Mouse (Mus musculus): ENCODE data around the gene Ccni. TPM values are rescaled to one million over a fixed set of nuclear protein-coding genes. Genes with fewer than 3 reads are reported as not detected.

Gene Ccni
- 5.8 and 8.2 TPM in 2 replicates for polyA plus RNA-seq (2012)

DNA sequence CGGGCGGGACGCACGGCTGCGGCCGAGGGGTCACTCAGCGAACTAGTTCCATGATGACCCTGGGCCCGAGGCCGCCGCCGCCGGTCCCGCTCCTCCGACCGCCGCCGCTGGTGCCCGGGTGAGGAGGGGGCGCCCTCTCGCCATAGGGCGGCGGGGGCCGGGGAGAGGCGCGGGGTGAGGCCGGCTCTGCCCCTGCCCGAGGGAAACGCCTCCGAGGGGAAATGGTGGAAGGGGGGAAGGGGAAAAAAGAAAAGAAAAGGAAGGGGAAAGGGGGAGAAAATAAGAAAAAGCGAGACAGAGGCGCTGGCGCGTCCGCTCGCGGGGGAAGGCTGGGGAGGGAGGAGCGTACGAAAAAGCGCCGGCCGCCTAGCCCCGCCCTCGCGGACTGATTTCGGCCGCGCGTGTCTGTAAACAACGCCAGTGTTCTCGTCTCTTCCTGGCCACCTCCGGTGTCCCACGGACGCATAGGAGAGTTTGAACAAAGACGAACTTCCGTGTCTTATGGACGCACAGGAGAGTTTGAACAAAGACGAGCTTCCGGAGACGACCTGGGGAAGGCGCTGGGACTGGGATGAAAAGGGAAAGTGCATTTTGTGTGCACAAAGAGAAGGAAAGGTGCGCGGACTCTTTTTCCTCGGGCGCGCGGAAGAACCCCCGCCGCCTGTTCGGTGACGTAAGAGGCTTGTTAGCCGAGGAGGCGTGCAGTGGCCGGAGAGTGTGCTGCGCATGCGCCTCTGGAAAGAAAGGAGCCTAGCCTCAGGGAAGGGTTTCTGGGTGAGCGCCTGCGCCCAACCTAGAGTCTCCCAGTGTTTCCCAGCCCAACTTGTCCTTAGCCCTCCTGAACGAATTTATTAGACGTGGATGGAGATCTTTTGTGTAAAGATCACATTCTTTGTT is at the start of gene Ccni, which contains the start of gene 2010109A12Rik:
Ccni (minus strand) TSS at position 387 of the 897 bp plus-strand sequence.
2010109A12Rik (plus strand) TSS at position 410 of the 897 bp plus-strand sequence.
- TF ChIP-seq TAL1 (IDR thresholded peaks at IDR 0.05; ENCODE audit: low read length) (no peak), GATA1 (IDR thresholded peaks at IDR 0.05; ENCODE audit: low read length) (no peak)
- H3K9me3 ChIP-seq (ENCODE audit: control insufficient read depth, low read length) = no peaks in the 10 kb centered on the region
- H3K4me1 ChIP-seq (ENCODE audit: control insufficient read depth) = peaks cover 29% of the 10 kb centered on the region
- peaks cover 16% of the 10 kb centered on the region for H3K36me3 ChIP-seq (ENCODE audit: control insufficient read depth)
- no peaks in the 10 kb centered on the region for H3K27me3 ChIP-seq (ENCODE audit: control insufficient read depth)
- H3K4me3 ChIP-seq (replicated peaks) = peak within 1 kb of the TSS; percentile 87

DNA sequence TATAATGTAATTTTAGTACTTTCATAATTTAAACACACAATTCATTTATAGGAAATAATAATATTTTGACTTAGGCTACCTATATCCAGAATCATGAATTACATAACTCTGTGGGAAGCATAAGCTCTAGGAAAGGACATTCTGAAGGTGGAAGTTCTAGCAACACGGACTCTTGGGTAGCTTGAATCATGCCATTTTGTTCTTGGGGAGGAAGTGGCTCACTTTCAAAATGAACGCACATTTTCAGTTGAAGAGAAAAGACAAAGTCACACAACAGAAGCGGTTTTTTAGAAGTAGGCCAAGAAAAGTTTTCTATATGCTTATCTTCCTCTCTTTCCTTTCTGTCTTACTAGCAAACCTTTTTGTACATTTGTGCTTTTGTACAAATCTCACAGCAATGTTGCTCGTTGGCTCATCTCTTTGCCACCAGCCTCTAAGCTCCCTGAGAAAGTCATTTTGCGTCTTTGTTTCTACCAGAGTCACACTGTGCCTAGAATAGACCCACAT is 49.5 kb upstream of the Ccni start:
- H3K9me3 ChIP-seq (ENCODE audit: control insufficient read depth, low read length) = no peaks in the 10 kb centered on the region
- no peaks in the 10 kb centered on the region for H3K4me1 ChIP-seq (ENCODE audit: control insufficient read depth)
- H3K4me3 ChIP-seq (replicated peaks) = no peak overlapping the region
- TF ChIP-seq GATA1 (IDR thresholded peaks at IDR 0.05; ENCODE audit: low read length) (no peak), TAL1 (IDR thresholded peaks at IDR 0.05; ENCODE audit: low read length) (no peak)
- H3K36me3 ChIP-seq (ENCODE audit: control insufficient read depth) = no peaks in the 10 kb centered on the region
- no peaks in the 10 kb centered on the region for H3K27me3 ChIP-seq (ENCODE audit: control insufficient read depth)

DNA sequence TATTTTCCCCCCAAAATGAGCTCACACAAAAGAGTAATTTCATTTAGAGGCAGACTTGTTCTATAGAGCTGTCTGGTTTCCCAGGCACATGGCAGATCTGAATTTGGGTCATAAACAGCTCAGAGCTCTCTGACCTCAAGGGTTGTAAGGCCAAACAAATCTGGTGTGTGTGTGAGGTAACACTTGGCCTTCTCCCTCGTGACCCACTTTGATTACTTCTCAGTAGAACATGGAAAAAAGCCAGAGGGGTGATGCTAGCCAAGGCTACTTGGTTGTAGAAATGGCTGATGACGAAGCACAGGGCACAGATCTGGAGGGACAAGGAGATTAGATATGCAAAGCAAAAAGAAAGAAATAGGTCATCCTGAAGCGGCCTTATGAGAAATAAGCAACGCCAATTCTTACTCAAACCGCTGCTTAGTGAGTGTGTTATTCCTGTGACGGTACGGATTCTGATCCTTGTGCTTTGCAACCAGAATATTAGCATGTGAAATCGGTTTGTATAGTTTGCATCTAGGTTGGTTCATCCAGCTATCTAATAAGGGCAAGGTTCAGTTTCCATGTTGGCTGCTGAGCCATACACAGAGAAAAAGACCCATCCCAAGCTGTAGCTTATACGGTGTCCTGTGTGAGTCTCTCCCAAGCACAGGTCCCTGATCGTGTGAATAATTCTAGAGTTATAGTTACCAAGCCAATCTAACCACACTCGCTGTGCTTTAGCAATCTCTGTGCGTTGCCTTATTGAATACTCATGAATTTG is 44.9 kb upstream of the Ccni start:
- Histone ChIP-seq H3K4me1 (ENCODE audit: control insufficient read depth) (no peaks in the 10 kb centered on the region), H3K27me3 (ENCODE audit: control insufficient read depth) (no peaks in the 10 kb centered on the region), H3K4me3 (replicated peaks) (no peak overlapping the region), H3K9me3 (ENCODE audit: control insufficient read depth, low read length) (no peaks in the 10 kb centered on the region), H3K36me3 (ENCODE audit: control insufficient read depth) (no peaks in the 10 kb centered on the region)
- TF ChIP-seq TAL1 (IDR thresholded peaks at IDR 0.05; ENCODE audit: low read length) = no peak
- no peak for TF ChIP-seq GATA1 (IDR thresholded peaks at IDR 0.05; ENCODE audit: low read length)

DNA sequence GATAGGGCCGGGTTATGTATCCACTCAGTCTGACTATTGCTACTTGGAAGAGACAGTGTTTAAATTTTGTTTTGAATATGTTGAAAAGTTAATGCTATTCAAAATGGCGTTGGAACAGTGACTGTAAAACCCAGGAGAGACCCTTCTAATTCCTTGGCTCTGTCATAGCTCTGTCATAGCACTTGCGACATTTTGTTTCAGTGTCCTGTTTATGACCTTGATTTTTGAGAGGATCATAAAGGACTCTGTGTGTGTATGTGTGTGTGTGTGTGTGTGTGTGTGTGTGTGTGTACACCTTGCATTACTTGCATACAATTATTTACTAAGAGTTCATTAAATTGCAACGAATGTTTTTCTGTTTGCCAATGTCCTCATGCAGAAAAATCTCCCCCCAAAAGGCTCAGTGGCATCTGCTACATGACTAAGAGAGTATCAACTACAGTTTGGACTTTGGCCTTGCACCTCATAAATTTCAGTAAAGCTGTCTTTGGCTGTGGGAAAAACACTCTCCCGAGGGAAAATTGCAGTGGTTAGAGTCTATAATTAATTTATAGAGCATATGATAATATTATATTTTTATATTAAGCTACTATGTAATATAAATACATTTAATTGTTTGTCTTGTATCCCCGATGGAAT is 43.8 kb upstream of the Ccni start:
- no peaks in the 10 kb centered on the region for H3K27me3 ChIP-seq (ENCODE audit: control insufficient read depth)
- H3K4me3 ChIP-seq (replicated peaks) = no peak overlapping the region
- TF ChIP-seq TAL1 (IDR thresholded peaks at IDR 0.05; ENCODE audit: low read length) (no peak), GATA1 (IDR thresholded peaks at IDR 0.05; ENCODE audit: low read length) (no peak)
- H3K9me3 ChIP-seq (ENCODE audit: control insufficient read depth, low read length) = no peaks in the 10 kb centered on the region
- H3K4me1 ChIP-seq (ENCODE audit: control insufficient read depth) = no peaks in the 10 kb centered on the region
- H3K36me3 ChIP-seq (ENCODE audit: control insufficient read depth) = no peaks in the 10 kb centered on the region

DNA sequence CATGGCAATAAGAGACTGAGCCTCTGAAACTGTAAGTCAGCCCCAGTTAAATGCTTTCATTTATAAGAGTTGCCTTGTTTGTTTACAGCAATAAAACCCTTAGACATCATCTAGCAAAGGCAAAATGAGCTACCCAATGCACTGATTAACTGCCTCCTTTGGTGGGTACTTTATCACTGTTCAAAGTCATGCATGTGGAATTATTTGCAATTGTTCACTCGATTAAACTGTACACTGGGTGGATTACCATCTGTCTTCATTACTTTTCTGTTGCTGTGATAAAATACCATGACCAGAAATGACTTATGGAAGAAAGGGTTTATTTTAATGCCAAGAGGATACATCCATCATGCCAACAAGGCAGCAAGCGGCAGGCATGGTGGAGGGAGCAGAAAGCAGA is 39.0 kb upstream of the Ccni start:
- H3K36me3 ChIP-seq (ENCODE audit: control insufficient read depth) = no peaks in the 10 kb centered on the region
- H3K4me3 ChIP-seq (replicated peaks) = no peak overlapping the region
- peaks cover 4% of the 10 kb centered on the region; the same call in 1 of the 2 replicates for H3K27me3 ChIP-seq (ENCODE audit: control insufficient read depth)
- TF ChIP-seq TAL1 (IDR thresholded peaks at IDR 0.05; ENCODE audit: low read length) = no peak
- no peak for TF ChIP-seq GATA1 (IDR thresholded peaks at IDR 0.05; ENCODE audit: low read length)
- no peaks in the 10 kb centered on the region for H3K9me3 ChIP-seq (ENCODE audit: control insufficient read depth, low read length)
- H3K4me1 ChIP-seq (ENCODE audit: control insufficient read depth) = peaks cover 24% of the 10 kb centered on the region

DNA sequence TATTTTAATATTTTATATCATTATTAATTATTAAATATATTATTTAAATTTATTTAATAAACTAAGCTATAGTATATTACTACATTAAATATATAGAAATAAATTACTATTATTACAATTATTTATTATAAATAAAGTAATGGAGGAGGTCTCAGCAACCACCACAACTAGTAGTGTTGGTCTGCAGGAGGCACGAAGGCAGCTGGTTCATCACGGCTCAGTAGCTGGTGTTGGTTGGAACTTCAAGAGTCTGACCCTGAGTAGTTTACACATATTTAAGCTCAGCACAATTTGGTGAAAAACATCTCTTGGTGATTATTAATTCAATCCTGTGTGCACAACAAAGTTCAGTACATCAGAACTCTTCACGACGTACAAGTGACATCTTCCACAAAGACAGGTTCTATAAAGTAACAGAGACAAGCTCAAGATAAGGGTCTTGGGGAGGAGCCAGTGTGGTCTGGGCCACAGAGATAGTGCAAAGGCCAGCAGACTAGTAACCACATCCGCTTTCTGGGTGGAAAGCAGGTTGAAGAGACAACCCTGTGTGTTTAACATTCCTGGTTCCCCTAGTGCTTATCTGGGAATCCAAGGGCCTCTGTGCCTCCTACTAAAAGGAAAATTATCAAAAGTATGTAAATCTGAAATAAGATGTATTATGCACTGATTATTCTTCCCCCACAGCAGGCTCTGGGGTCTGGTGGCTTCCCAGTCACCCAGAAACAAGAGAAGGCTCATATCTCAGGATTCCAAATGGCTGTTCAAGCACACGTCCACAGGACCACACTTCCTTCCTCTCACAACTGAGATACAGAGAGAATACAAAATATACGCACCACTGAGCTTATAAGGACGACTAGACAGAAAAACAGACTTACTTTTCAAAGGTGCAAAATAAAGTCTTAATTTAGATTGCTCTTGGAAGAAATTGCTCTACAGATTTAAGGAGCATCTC is 33.6 kb upstream of the Ccni start:
- peak overlapping the region; percentile 47 for H3K4me3 ChIP-seq (replicated peaks)
- H3K36me3 ChIP-seq (ENCODE audit: control insufficient read depth) = no peaks in the 10 kb centered on the region
- peak; percentile 96 for TF ChIP-seq TAL1 (IDR thresholded peaks at IDR 0.05; ENCODE audit: low read length)
- TF ChIP-seq GATA1 (IDR thresholded peaks at IDR 0.05; ENCODE audit: low read length) = peak; percentile 95
- H3K9me3 ChIP-seq (ENCODE audit: control insufficient read depth, low read length) = no peaks in the 10 kb centered on the region
- H3K4me1 ChIP-seq (ENCODE audit: control insufficient read depth) = peaks cover 57% of the 10 kb centered on the region
- peaks cover 4% of the 10 kb centered on the region; the same call in 1 of the 2 replicates for H3K27me3 ChIP-seq (ENCODE audit: control insufficient read depth)

DNA sequence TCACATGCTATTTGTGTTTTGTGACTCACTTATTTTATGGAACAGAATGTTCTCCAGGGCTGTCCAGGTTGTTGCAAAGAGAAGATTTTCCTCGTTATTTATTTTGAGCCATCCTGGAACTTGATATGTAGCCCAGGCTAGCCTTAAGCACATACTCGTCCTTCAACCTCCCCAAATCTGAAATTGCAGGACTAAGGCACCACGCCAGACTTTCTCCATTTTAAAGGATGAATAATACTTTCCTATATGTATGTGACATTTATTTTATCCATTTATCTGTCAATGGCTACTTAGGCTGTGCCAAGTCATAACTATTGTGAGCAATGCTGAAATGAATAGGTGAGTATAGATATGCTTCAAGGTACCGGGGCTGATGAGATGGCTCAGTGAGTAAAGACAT is 30.2 kb upstream of the Ccni start:
- no peaks in the 10 kb centered on the region for H3K36me3 ChIP-seq (ENCODE audit: control insufficient read depth)
- TF ChIP-seq GATA1 (IDR thresholded peaks at IDR 0.05; ENCODE audit: low read length) (no peak), TAL1 (IDR thresholded peaks at IDR 0.05; ENCODE audit: low read length) (no peak)
- peaks cover 64% of the 10 kb centered on the region for H3K4me1 ChIP-seq (ENCODE audit: control insufficient read depth)
- peaks cover 3% of the 10 kb centered on the region; the same call in 1 of the 2 replicates for H3K27me3 ChIP-seq (ENCODE audit: control insufficient read depth)
- H3K4me3 ChIP-seq (replicated peaks) = no peak overlapping the region
- no peaks in the 10 kb centered on the region for H3K9me3 ChIP-seq (ENCODE audit: control insufficient read depth, low read length)

DNA sequence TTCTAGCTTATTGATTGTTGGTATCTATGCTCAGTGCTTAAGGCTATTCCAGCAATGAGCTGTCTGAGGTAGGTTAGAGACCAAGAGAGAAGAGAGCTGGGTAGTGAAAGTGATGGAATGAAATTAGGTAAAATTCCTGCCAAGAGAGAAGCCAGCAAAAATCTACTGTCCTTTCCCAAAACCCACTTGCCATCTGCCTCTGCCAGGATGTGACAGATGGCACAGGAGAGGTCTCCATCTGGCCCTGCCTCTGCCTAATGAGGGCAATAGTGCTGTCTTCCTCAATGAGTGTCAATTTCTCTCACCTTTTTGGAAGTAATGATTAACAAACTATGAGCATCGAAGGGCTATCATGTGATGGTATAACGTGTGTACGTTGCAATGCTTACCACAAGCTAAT is 29.6 kb upstream of the Ccni start:
- TF ChIP-seq GATA1 (IDR thresholded peaks at IDR 0.05; ENCODE audit: low read length) (no peak), TAL1 (IDR thresholded peaks at IDR 0.05; ENCODE audit: low read length) (no peak)
- H3K36me3 ChIP-seq (ENCODE audit: control insufficient read depth) = no peaks in the 10 kb centered on the region
- H3K27me3 ChIP-seq (ENCODE audit: control insufficient read depth) = peaks cover 3% of the 10 kb centered on the region; the same call in 1 of the 2 replicates
- no peak overlapping the region for H3K4me3 ChIP-seq (replicated peaks)
- no peaks in the 10 kb centered on the region for H3K9me3 ChIP-seq (ENCODE audit: control insufficient read depth, low read length)
- peaks cover 59% of the 10 kb centered on the region for H3K4me1 ChIP-seq (ENCODE audit: control insufficient read depth)
